Mouse (Mus musculus): ENCODE measurements around the gene Ctps.

GRCm38 (mm10) chr4:120616199-120617025, 46.3 kb upstream of the Ctps start:
- TF ChIP-seq TAL1 (IDR thresholded peaks at IDR 0.05; ENCODE audit: low read length), result no peak
- no peak for TF ChIP-seq GATA1 (IDR thresholded peaks at IDR 0.05; ENCODE audit: low read length)
